Mouse (Mus musculus): ENCODE measurements around the gene Vmn2r68. TPM values are rescaled to one million over a fixed set of nuclear protein-coding genes. Genes with fewer than 3 reads are reported as not detected.

Vmn2r68 gene
- not detected in 2 replicates for polyA plus RNA-seq (2012; ENCODE audit: low replicate concordance)

DNA sequence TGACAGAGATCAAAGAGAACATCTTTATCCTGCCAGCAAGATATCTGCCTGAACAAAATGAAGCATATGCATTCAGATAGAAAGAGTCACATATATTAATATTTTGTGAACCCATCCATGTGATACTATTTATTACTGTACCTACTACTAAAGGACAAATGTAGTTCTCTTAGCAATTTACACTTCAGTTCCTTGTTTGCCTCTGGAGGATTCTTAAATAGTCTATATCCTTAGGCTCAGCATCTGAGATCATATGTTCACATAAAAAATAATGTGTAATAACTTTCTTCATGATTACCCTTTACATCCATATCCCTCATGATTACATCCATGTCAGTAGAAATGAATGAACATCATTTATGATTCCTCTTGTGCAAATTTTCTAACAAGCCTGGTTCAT lies at the start of gene Vmn2r68:
Gene Vmn2r68 (minus strand): TSS at position 101 of the 400 bp plus-strand sequence.

Other genes with a start within 250 kb of the Vmn2r68 start
- 0.01 TPM in 1 of 2 replicates, not detected in the other for gene Vmn2r66, start 225.5 kb downstream of the Vmn2r68 start, polyA plus RNA-seq (2012; ENCODE audit: low replicate concordance)
- 0.02 TPM in 1 of 2 replicates, not detected in the other for gene Vmn2r67, start 81.8 kb downstream of the Vmn2r68 start, polyA plus RNA-seq (2012; ENCODE audit: low replicate concordance)
- not detected in 2 replicates for gene Vmn2r69, start 178.1 kb upstream of the Vmn2r68 start, polyA plus RNA-seq (2012; ENCODE audit: low replicate concordance)